Mouse (Mus musculus) layer of hippocampus, adult 8-10 months (tissue): ENCODE results near the gene Tekt3. TPM values are rescaled to one million over a fixed set of nuclear protein-coding genes. Genes with fewer than 3 reads are reported as not detected.

ENCODE experiments used
- DNase-seq, 2 experiments: peaks; one replicate each; pipeline ENCODE4 v3.0.0; 2022; ENCODE audit warnings: low spot score in 2 of 2
- total RNA-seq, 4 experiments: library from RNA; stranded (reverse); gene quantifications; 2 replicates each; pipeline ENCODE4 v1.2.4; 2022

Tekt3 gene
- total RNA-seq = under 1 TPM in 3 of 4 experiments, not detected in 1; 0.18 to 0.36 (median 0.26) TPM

- DNase-seq = no peak
Measured at GRCm38 (mm10) chr11:63061446-63061845, at the start of gene Tekt3. Tekt3 (plus strand) TSS chr11:63061654.

- DNase-seq = no peak
Measured at GRCm38 (mm10) chr11:63017327-63018082, 43.9 kb upstream of the Tekt3 start.

DNA sequence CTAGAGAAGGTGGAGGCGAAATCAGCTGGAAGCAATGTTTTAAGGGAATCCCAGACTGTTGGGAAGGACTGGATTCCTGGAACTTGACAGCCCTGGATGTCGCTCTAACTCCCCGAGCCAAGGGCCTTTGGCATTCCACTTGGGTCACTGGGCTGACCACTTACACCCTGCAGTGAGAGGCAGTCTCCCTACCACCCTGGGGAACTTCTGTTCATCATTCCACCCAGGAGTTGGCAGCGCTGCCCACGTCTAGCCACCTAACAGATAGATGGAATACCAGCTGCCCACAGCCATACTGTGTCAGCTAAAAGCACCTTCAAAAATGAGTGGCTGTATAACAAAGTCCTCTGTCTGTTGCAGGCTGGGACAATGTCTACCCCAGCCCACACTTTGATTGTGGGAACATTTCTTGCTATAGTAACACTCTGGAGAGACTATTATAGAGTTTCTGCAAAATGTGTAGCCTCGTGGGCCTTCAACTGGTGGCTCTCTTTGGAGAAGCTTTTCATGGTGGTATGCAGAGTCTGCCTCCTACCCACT lies 43.3 kb upstream of the Tekt3 start:
- DNase-seq = no peak

DNA sequence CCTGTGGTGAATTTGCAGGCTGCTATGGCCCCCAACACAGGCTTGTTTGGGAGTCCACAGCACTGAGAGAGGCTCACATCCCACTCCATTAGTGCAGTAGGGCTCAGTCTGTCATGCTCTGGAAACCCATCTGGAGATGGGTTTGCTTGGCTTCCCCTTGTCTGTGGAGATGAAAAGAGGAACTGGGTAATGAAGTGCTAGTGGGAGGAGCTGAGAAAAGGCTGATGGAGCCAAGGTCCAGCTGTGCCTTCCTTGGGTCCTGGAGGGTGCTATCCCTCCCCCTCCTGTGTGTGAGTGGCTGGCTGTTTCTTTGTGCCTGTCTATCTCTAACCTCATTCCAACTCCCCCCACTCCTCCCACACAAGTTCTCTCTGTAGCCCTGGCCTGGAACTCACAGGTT lies 40.8 kb upstream of the Tekt3 start:
- DNase-seq = no peak

GRCm38 (mm10) chr11:63021141-63021806 lies 40.2 kb upstream of the Tekt3 start:
- no peak for DNase-seq

DNA sequence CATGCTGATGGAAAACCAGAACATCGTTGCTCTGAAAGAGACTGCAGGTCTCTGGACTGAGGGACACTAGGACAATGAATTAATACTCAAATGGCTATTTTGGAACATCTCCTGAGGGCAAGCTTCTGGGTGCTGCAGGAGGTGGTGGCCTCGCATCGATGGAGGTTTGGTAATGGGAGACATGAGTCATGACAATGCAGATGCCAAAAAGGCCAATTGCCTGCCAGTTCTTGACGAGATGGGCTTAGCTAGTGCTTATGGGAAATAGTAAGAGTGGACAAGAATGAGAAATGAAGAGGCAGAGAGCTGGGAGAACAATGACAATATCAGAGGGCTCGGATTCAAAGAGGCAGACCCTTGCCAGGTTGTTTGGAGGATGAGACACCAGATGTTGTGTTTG lies 38.0 kb upstream of the Tekt3 start:
- no peak for DNase-seq

GRCm38 (mm10) chr11:63024136-63024535 lies 37.3 kb upstream of the Tekt3 start:
- no peak for DNase-seq

DNA sequence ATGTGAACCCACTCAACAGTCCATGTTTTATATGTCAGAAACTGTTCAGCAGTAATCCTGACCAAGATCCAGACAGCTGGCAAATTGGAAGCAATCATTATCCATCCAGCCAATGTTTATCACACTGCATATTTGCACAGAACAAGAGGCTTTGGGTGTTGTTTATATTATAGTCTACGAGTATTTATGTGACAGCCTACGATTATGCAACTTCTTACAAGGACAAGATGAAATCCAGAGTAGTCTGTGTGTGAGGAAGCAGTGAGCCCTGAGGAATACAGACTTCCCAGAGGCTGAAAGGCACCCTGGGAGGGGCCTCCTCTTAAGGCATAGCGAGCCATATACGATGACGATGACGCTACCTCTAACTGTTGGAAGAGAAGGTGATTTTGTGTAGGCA lies 36.0 kb upstream of the Tekt3 start:
- DNase-seq = peak in 1 of 2 experiments; percentile 24

- peak in 1 of 2 experiments; percentile 58 for DNase-seq
Measured at GRCm38 (mm10) chr11:63026651-63027141, 34.8 kb upstream of the Tekt3 start.

- DNase-seq = no peak
Measured at GRCm38 (mm10) chr11:63028131-63028530, 33.3 kb upstream of the Tekt3 start.

GRCm38 (mm10) chr11:63029148-63029714 lies 32.2 kb upstream of the Tekt3 start:
- DNase-seq = no peak

DNA sequence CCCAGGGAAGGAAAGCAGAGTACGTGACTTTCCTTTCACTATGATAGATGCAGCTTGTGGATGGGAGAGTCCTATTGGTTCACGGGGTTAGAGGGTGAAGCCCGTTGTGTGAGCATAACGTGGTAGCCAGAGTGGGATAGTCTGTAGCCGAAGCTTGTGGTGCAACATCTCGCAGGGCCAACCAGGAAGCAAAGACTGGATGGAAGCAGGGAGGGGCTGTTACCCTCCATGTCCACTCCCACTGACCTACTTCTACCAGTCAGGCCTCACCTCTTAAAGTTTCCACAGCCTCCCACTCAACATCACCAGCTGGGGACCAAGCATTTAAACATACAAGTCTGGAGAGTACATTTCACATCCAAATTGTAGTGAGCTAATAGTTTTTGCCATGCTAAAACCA lies 31.7 kb upstream of the Tekt3 start:
- DNase-seq = no peak

- DNase-seq = no peak
Measured at GRCm38 (mm10) chr11:63035420-63036211, 25.8 kb upstream of the Tekt3 start.

GRCm38 (mm10) chr11:63040002-63040661 lies 21.3 kb upstream of the Tekt3 start:
- no peak for DNase-seq

- DNase-seq = no peak
Measured at GRCm38 (mm10) chr11:63045771-63046170, 15.7 kb upstream of the Tekt3 start.

- no peak for DNase-seq
Measured at GRCm38 (mm10) chr11:63046380-63046779, 15.1 kb upstream of the Tekt3 start.

- no peak for DNase-seq
Measured at GRCm38 (mm10) chr11:63050362-63050932, 11.0 kb upstream of the Tekt3 start.

GRCm38 (mm10) chr11:63051041-63051440 lies 10.4 kb upstream of the Tekt3 start:
- no peak for DNase-seq

DNA sequence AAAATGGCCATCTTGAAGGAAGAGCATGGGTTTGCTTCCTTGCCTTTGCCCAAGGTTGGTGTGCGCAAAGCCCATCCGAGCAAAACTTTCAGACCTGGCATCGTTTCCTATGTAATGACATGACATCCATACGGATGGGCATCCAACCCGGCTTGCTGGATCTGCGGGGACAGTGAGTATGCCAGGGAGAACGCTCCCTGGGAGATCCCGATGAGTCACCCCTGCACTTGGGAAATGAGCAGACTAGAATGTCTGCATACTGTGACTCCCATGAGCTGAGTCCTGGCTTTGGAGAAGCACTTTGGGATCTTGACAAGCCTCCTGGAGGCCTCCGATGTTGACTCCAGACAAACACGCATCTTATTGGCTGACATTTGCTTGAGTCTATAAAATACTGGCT lies 9.5 kb upstream of the Tekt3 start:
- no peak for DNase-seq

GRCm38 (mm10) chr11:63055596-63055995 lies 5.9 kb upstream of the Tekt3 start:
- DNase-seq = no peak
